Mouse (Mus musculus): ENCODE measurements at regions not wholly inside any gene's neighbourhood (a gene's known extent, or its start where the extent isn't known, plus 50 kb on each side); places are given as distances from the start of the nearest gene placed in this dataset.
"Not testable (repeated sequence)": the region's sequence is repeated elsewhere in the genome, so short reads cannot be mapped to it uniquely, and the experiment has no call there.

DNA sequence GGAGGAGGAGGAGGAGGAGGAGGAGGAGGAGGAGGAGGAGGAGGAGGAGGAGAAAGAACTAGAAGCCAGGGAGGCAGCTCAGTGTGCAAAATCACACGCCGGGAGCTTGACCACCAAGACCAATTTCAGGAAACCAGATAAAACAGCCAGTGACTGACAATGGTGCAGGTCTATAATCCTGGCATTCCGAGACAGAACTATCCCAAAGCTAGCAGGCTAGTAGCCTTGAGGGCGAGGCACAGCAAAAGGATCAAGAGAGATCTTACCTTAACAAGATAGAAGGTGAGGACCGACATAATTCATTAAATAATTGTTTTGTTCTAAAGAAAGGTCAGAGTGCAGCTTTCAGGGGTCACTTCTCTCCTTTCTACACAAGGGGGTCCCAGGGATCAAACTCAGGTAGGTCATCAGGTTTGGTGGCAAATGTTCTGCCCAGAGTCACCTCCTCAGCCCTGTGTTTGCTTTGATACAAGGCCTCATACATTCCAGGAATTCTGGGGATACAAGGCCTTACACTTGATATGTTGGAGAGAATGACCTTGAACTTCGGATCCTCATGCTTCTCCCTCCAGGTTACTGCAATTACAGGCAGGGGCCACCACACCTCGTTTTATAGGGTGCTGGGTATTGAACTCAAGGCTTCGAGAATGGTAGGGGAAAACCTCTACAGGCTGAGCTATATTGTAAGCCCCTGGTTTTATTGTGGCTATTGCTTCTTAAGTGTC is 54.2 kb upstream of the Jarid2 start:
- Histone ChIP-seq H3K4me3 (replicated peaks; ENCODE audit: low read length) (no peak overlapping the region), H3K36me3 (replicated peaks; ENCODE audit: control insufficient read depth, insufficient read depth) (no peaks in the 10 kb centered on the region), H3K9ac (no peak overlapping the region), H3K4me1 (replicated peaks; ENCODE audit: control insufficient read depth, insufficient read depth, low read length) (no peaks in the 10 kb centered on the region), H3K27ac (no peak overlapping the region), H3K27me3 (ENCODE audit: control insufficient read depth, insufficient read depth, low read length) (peaks cover 17% of the 10 kb centered on the region), H3K9me3 (ENCODE audit: control insufficient read depth, low read length) (no peaks in the 10 kb centered on the region), H3K4me2 (replicated peaks) (no peak overlapping the region)
- ATAC-seq (ENCODE audit: low FRiP score) (no peak), DNase-seq (ENCODE audit: low spot score) (no peak)
- WGBS = 85% methylated on average over 8 of the region's 8 CpGs

DNA sequence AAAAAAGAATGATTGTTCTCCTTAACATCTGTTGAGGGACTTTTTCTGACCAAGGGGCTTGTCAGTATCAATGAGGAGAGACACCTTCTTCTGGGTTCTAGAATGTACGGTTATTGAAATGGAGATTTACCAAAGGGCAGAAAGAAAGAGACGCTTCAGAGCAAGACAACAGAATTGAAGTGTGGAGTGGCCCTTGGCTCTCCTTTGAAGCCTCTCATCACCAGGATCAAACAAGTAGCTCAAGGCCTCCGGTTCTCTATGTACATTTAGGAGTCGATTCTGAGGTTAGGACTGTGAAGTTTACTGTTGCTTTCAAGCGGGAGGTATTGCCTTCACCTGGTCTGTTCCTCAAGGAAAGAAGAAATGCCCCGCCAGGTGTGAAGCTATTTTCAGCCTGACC is 53.2 kb upstream of the Jarid2 start:
- no peaks in the 10 kb centered on the region for H3K4me1 ChIP-seq (replicated peaks; ENCODE audit: control insufficient read depth, insufficient read depth, low read length)
- 92% methylated on average over 6 of the region's 6 CpGs for WGBS
- no peak overlapping the region for H3K27ac ChIP-seq
- H3K36me3 ChIP-seq (replicated peaks; ENCODE audit: control insufficient read depth, insufficient read depth) = no peaks in the 10 kb centered on the region
- no peaks in the 10 kb centered on the region for H3K9me3 ChIP-seq (ENCODE audit: control insufficient read depth, low read length)
- DNase-seq (ENCODE audit: low spot score) (no peak), ATAC-seq (ENCODE audit: low FRiP score) (no peak)
- H3K9ac ChIP-seq = no peak overlapping the region
- no peak overlapping the region for H3K4me3 ChIP-seq (replicated peaks; ENCODE audit: low read length)
- H3K4me2 ChIP-seq (replicated peaks) = no peak overlapping the region
- H3K27me3 ChIP-seq (ENCODE audit: control insufficient read depth, insufficient read depth, low read length) = peaks cover 17% of the 10 kb centered on the region

- ATAC-seq (ENCODE audit: low FRiP score) = no peak
Measured at GRCm38 (mm10) chr13:44678121-44678520, 51.2 kb upstream of the Jarid2 start.

DNA sequence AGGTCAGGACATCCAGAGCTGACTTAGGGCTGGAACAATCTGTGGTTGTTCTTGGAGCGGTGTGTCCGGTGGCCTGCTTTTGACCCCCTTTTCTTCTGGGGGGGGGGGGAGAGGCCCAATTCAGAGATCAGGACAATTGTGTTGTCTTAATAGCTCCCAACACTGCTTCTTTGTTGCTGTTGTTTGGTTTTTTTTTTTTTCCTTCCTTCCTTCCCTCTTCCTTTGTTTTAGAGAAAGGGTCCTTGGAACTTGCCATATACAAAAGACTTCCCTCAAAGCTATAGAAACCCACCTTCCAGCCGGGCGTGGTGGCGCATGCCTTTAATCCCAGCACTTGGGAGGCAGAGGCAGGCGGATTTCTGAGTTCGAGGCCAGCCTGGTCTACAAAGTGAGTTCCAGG is 49.8 kb upstream of the Jarid2 start:
- not testable (repeated sequence) for DNase-seq (ENCODE audit: low spot score); ATAC-seq (ENCODE audit: low FRiP score); H3K9me3 ChIP-seq (ENCODE audit: control insufficient read depth, low read length); H3K36me3 ChIP-seq (replicated peaks; ENCODE audit: control insufficient read depth, insufficient read depth); H3K4me2 ChIP-seq (replicated peaks); H3K9ac ChIP-seq; H3K27ac ChIP-seq; H3K4me3 ChIP-seq (replicated peaks; ENCODE audit: low read length); H3K27me3 ChIP-seq (ENCODE audit: control insufficient read depth, insufficient read depth, low read length); H3K4me1 ChIP-seq (replicated peaks; ENCODE audit: control insufficient read depth, insufficient read depth, low read length)
- WGBS = 88% methylated on average over 7 of the region's 7 CpGs

More at GRCm38 (mm10) chr13:44678121-44678520, 51.2 kb upstream of the Jarid2 start:
- Histone ChIP-seq H3K27me3 (ENCODE audit: control insufficient read depth, insufficient read depth, low read length) (peaks cover 17% of the 10 kb centered on the region), H3K4me3 (replicated peaks; ENCODE audit: low read length) (no peak overlapping the region), H3K4me2 (replicated peaks) (no peak overlapping the region), H3K9ac (no peak overlapping the region), H3K27ac (no peak overlapping the region), H3K9me3 (ENCODE audit: control insufficient read depth, low read length) (no peaks in the 10 kb centered on the region), H3K4me1 (replicated peaks; ENCODE audit: control insufficient read depth, insufficient read depth, low read length) (no peaks in the 10 kb centered on the region), H3K36me3 (replicated peaks; ENCODE audit: control insufficient read depth, insufficient read depth) (no peaks in the 10 kb centered on the region)
- no peak for DNase-seq (ENCODE audit: low spot score)
- 72% methylated on average over 3 of the region's 3 CpGs for WGBS
